Mouse (Mus musculus) heart, postnatal 0 days (tissue): ENCODE results near the gene Prox1.

Source experiments
- CTCF ChIP-seq: IDR thresholded peaks from 2 replicates; pipeline ENCODE4 v1.5.1; 2016; ENCODE audit warnings: antibody characterized with exemption, control low read depth, low read depth
- EP300 ChIP-seq: IDR thresholded peaks from 2 replicates; pipeline ENCODE4 v1.6.1; 2016; ENCODE audit warnings: antibody characterized with exemption, low read depth

DNA sequence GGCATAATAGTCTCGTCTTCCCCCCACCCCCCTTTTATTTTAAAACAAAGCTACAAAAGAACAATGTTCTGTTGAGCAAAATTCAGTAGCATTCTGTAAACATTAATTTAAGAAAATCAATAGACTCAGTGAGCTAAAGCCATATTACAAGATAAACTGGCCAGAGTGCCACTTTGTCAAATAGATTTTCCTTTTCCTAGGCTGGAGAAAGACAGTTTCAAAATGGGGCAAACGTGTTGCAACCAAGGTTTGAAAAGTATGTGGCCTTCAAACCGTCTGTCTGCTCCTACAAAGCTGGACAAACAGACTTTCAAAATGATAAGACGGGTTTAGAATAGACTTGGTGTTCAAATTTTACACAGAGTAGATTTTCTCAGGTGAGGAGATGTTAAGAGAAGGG, 39.6 kb downstream of the Prox1 start:
- no peak for TF ChIP-seq CTCF
- TF ChIP-seq EP300, result no peak
